Mouse (Mus musculus) gonadal fat pad, adult 2 months (tissue): ENCODE data around the gene Parm1. TPM values are rescaled to one million over a fixed set of nuclear protein-coding genes. Genes with fewer than 3 reads are reported as not detected.
A peak's percentile ranks its signal among the peaks of the same experiment; 100 is the strongest.

Source experiments
- DNase-seq: peaks from one replicate; pipeline ENCODE4 v3.0.0-alpha.2; 2012; ENCODE audit warnings: low read depth
- polyA plus RNA-seq: library from polyadenylated mRNA; depleted of rRNA; stranded (reverse); fragments of >200 nt; gene quantifications from 2 replicates; pipeline ENCODE4 v1.2.3, GENCODE M21; 2012; rRNA removed

Gene Parm1
- 11.5 and 15.9 TPM in 2 replicates for polyA plus RNA-seq

GRCm38 (mm10) chr5:91517480-91518301 is at the start of gene Parm1:
Parm1 (plus strand) TSS chr5:91517615.
- peak; percentile 38 for DNase-seq

- no peak for DNase-seq
Measured at GRCm38 (mm10) chr5:91475241-91475640, 42.2 kb upstream of the Parm1 start.

GRCm38 (mm10) chr5:91476863-91477262 is 40.6 kb upstream of the Parm1 start:
- DNase-seq = peak; percentile 89

DNA sequence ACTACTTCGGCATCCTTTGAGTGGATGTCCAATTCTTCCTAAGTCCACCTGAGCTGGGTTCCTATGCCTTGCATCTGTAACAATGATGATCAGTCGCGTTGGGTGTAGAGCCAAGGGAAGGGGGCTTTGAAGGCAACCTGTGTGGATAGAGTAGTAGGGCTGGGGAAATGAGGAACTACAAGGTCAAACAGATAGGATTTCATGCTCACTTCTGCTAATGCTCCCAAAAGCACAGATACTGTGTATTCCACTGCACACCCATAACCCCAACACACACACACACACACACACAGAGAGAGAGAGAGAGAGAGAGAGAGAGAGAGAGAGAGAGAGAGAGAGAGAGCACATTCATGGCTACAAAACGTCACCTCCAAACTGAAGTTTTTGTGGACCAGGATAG is 38.7 kb upstream of the Parm1 start:
- no peak for DNase-seq

GRCm38 (mm10) chr5:91480129-91480528 is 37.3 kb upstream of the Parm1 start:
- DNase-seq = no peak

- no peak for DNase-seq
Measured at GRCm38 (mm10) chr5:91484324-91484723, 33.1 kb upstream of the Parm1 start.

GRCm38 (mm10) chr5:91494456-91494855 is 23.0 kb upstream of the Parm1 start:
- DNase-seq = no peak

GRCm38 (mm10) chr5:91501361-91501760 is 16.1 kb upstream of the Parm1 start:
- DNase-seq = no peak

DNA sequence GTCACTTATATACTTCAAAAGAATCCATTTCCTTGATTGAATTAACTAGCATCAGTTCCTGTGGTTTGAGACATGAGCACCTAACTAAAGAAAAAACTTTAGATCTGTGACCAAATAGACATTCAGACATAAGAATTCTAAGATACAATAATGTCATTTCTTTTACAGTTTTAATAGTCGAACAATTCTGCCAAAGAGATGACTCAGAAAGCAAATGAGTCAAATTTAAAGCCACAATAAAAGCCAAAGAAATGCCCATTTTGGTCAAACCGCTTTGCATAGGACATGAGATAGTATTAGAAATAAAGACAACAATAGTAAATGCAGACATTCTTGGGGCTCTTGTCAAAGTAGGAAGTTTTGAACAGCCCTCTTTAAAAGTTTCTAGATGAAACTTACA is 15.0 kb upstream of the Parm1 start:
- DNase-seq = no peak

DNA sequence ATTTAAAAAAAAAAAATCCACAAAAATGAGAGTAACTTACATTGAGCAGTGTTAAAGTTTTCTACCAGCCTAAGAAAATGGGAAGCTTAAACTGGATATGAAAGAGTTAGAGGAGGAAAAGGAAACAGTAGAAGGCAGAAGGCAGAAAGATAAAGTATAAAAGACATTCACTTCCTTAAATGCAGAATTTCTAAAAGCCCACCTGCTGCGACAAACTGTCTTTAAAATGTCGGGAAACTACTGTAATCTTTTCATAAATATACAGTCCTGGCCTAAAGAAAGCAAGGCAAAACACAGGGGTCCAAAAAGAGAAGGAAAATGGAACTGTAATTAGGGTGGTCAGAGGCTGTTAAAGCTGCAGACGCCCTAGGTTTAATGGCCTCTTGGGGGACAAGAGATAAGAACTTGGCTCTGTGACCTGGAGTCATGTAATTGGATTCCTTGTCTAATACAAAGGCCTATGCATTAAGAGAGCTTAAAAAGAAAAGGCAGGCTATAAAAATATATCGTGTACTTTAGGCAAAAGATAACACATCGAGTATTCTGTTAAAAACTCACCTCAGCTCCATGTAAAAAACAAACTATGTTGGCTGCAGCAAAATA is 13.0 kb upstream of the Parm1 start:
- DNase-seq = no peak

DNA sequence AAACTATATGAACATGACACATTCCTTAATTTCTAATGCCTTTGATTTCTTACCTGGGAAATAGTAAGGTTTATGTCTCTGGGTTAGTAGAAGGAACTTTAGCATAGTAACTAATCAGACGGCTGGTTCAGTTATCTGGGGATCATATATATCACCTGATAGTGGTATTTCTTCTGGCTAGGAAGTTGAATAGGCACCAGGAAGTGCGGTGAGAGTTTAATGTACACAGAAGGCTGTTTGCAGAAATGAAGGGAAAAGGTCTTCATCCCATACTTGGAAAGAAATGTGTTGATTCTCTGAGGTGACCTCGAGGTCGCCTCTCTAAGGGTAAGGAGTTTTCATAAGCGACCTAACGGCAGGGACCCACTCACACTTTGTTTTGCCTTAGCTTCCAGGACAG is 338 bp upstream of the Parm1 start:
- DNase-seq = no peak

- no peak for DNase-seq
Measured at GRCm38 (mm10) chr5:91518302-91518790, 931 bp downstream of the Parm1 start.

GRCm38 (mm10) chr5:91518946-91519345 is 1.5 kb downstream of the Parm1 start:
- DNase-seq = peak; percentile 68

- peak; percentile 92 for DNase-seq
Measured at GRCm38 (mm10) chr5:91519521-91519920, 2.1 kb downstream of the Parm1 start.

DNA sequence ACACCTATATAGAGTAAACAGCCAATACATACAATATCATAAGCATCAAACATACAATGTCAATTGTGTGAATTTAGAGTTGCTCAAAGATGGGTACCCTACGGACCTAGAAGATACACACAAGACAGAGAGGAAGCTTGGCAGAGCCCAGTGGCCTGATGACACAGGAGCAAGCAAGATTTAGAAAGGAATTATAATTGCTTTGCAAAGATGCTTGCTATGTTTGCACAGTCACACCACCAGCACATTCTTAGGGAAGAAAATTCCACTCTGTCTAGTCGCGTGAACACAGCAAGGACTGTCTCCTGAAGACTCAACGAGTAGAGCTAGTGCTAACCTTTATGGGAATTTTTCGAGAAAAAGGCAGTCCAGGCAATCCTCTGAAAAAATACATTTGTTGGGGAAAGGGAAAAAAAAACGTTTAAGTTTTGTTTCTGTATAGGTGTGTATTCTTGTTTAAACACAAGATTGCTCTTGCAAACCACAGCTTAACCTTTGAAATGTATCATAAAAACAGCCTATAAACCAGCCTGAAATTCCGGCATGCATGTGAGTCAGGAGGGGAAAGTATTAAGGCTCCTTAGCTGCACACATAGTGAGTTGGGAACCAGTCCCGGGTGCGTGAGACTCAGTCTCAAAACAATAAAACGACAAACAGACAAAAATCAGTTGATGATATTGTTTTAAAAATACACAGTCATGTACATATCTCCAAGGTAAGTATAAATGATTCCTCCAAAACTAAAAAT is 15.5 kb downstream of the Parm1 start:
- no peak for DNase-seq

- no peak for DNase-seq
Measured at GRCm38 (mm10) chr5:91559071-91559610, 41.7 kb downstream of the Parm1 start.

GRCm38 (mm10) chr5:91559711-91560110 is 42.3 kb downstream of the Parm1 start:
- DNase-seq = no peak

DNA sequence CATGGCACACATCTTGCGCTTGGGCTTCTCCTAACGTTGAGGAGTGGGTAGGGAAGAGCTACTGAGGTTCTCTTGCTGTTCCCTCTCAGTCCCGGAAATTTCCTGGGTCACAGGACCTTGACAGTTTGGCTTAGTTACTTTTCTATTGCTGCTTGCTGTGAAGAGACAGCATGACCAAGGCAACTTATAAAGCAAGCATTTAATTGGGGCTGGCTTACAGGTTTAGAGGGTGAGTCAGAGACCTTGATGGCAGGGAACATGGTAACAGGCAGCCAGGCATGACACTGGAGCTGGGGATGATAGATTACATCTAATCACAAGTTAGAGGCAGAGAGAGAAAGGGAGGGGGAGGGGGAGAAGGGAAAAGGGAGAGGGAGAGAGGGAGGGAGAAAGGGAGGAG is 44.0 kb downstream of the Parm1 start:
- DNase-seq = no peak

GRCm38 (mm10) chr5:91562486-91562885 is 45.1 kb downstream of the Parm1 start:
- DNase-seq = no peak

- DNase-seq = no peak
Measured at GRCm38 (mm10) chr5:91564054-91564453, 46.6 kb downstream of the Parm1 start.

DNA sequence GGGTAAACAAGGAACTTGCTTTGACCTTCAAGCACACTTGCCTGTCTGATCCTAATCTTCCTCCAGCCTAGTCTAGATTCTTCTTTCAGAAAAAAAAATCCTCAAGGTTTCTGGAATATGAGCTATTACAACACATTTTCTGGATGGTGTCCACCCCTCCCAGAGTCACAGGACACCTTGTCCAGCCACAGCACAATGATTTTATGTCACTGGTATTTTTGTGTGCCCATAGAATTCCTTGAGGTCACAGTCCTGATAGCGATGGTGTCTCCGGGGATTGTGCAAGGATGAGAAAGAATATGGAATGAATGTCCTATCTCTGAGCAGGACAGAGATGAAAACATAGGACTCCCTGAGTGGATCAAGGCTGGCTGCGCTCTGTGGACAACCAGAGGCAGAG is 48.0 kb downstream of the Parm1 start:
- no peak for DNase-seq

- no peak for DNase-seq
Measured at GRCm38 (mm10) chr5:91566591-91566990, 49.2 kb downstream of the Parm1 start.
